Mouse (Mus musculus) forebrain, embryonic 10.5 days (tissue): ENCODE measurements around the gene Limk2. TPM values are rescaled to one million over a fixed set of nuclear protein-coding genes. Genes with fewer than 3 reads are reported as not detected.
A peak's percentile ranks its signal among the peaks of the same experiment; 100 is the strongest.

ENCODE experiments used
- DNase-seq: peaks from one replicate; pipeline ENCODE4 v3.0.0-alpha.2; 2017; ENCODE audit warnings: low spot score; ENCODE audit errors: extremely low spot score
- H3K27ac ChIP-seq: fragments of 300-500 bp; sonication (generic); 2 replicates; pipeline ENCODE4 v1.5.1; 2016; ENCODE audit warnings: mild to moderate bottlenecking
- H3K27me3 ChIP-seq: fragments of 300-500 bp; sonication (generic); 2 replicates; pipeline ENCODE4 v1.6.1; 2016; ENCODE audit warnings: mild to moderate bottlenecking; ENCODE audit not compliant: poor library complexity, severe bottlenecking
- H3K36me3 ChIP-seq: fragments of 300-500 bp; sonication (generic); replicated peaks from 2 replicates; pipeline ENCODE4 v1.6.1; 2016; ENCODE audit warnings: mild to moderate bottlenecking, moderate library complexity
- H3K4me1 ChIP-seq: fragments of 300-500 bp; sonication (generic); 2 replicates; pipeline ENCODE4 v1.6.1; 2016
- H3K4me3 ChIP-seq: fragments of 300-500 bp; sonication (generic); 2 replicates; pipeline ENCODE4 v1.5.1; 2016; ENCODE audit warnings: mild to moderate bottlenecking, moderate library complexity
- H3K9me3 ChIP-seq: fragments of 300-500 bp; sonication (generic); 2 replicates; pipeline ENCODE4 v1.6.1; 2016; ENCODE audit warnings: mild to moderate bottlenecking, moderate library complexity
- WGBS: fragments of 180-500 bp; shearing (Covaris S2); methylation state at CpG from one replicate; pipeline ENCODE4 v1.1.7; 2016; 5-methylcytosine and 5-hydroxymethylcytosine counted together
- polyA plus RNA-seq: library from polyadenylated mRNA; unstranded; fragments of >200 nt; fragmentation: Nextera tagmentation; extraction: Ambion mirVana; gene quantifications from 2 replicates; pipeline ENCODE4 v1.2.1, GENCODE M21; 2016

The Limk2 gene
- polyA plus RNA-seq, 1 experiment from 2014 or later: 43.1 TPM

DNA sequence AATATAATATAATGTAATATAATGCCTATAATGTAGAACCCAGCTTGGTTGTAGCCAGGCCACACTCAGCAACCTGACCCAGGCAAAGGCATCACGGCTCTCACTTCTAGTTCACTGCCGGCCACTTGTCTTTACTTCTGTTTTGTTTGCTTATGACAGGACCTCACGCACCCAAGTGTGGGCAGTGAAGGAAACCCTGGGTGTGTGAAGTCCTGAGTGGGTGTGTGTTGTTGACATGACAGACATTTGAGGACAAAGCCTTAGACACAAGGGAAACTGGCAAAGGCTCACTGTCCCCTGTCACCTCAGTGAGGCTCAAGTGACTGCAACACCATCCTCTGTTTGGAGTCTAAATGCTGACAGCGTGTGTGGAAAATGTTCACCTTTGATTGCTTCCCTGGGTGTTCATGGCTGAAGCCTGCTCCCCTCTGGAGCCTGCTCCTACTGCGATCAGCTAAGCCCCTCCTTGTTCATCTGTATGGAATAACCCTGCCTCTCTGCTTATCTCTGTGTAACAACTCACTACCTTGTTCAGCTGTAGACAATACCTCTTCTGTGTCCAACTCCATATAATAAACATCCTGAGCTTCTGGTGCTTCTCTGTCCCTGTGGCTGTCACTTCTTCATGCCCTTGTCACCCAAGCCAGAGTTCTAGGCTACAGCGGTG lies 27.7 kb downstream of the Limk2 start:
- peaks cover 39% of the 10 kb centered on the region for H3K36me3 ChIP-seq
- no peaks in the 10 kb centered on the region for H3K27me3 ChIP-seq
- no peak overlapping the region for H3K4me3 ChIP-seq
- no peak for DNase-seq
- H3K9me3 ChIP-seq: peaks cover 7% of the 10 kb centered on the region; the same call in 1 of the 2 replicates
- WGBS: 91% methylated on average over 6 of the region's 6 CpGs
- H3K27ac ChIP-seq: no peak overlapping the region
- peaks cover 7% of the 10 kb centered on the region for H3K4me1 ChIP-seq

DNA sequence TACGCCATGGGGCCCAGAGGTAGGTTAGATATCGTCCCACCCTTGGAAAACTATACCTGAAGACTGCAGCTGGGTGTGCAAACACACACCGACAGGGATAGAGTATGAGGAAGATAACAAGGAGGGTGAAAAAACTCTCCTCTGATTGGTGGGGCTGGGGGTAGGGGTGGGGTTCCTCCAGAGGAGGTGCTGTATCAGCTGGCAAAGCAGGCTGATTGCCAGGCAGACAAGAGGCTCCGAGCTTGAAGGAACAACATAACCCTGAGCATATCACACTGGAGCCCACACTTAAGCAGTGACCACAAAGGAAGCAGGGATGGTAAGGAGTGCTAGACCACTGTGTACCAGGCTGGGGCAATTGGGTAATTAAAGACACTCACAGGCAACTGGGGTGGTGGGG lies 29.6 kb downstream of the Limk2 start:
- no peak overlapping the region for H3K4me3 ChIP-seq
- 92% methylated on average over 4 of the region's 4 CpGs for WGBS
- peaks cover 29% of the 10 kb centered on the region for H3K36me3 ChIP-seq

DNA sequence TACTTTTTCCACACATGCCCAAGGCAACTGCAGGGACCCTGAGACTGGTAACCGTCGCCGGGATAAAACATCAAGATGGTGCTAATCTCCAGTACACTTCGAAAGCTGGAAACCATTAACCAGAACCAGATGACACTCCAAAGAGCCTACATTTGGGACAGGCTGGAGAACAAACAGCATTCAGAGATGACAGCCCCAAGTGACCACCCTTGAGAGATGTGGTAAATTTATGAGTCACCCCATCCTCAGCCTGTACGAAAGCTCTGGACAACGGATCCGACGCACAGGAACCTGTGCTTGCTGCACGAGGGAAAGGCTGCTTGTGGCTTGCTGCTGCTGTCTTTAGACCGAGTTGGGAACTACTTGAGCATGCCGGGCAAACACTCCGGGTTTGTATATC lies 34.2 kb downstream of the Limk2 start:
- peak overlapping the region; percentile 81 for H3K27ac ChIP-seq
- no peak for DNase-seq
- H3K9me3 ChIP-seq: no peaks in the 10 kb centered on the region; the same call in 1 of the 2 replicates
- H3K27me3 ChIP-seq: no peaks in the 10 kb centered on the region
- H3K36me3 ChIP-seq: no peaks in the 10 kb centered on the region
- 70% methylated on average over 12 of the region's 12 CpGs for WGBS
- H3K4me1 ChIP-seq: peaks cover 56% of the 10 kb centered on the region
- peak overlapping the region; percentile 21; the same call in 1 of the 2 replicates for H3K4me3 ChIP-seq

More for the DNA sequence above, 29.6 kb downstream of the Limk2 start:
- Histone ChIP-seq H3K9me3 (peaks cover 7% of the 10 kb centered on the region; the same call in 1 of the 2 replicates), H3K4me1 (peaks cover 24% of the 10 kb centered on the region), H3K27ac (no peak overlapping the region), H3K27me3 (no peaks in the 10 kb centered on the region)
- no peak for DNase-seq

DNA sequence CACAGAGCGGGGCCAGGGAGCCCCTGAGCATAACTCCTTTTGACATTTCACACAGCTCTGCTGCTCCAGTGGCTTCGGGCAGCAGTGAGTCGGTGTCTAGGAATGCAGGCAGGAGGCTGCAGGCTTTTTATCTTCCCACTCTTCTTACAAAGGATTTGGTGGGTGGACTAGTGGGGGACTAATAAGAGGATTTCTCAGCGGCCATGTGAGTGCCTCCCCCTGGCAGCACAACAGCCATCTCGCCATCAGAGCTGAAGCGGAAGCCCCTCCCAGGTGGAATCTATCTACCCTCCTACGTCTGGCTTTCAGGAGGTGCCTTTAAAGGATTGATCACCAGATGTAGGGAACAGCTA lies 34.7 kb downstream of the Limk2 start:
- Histone ChIP-seq H3K36me3 (peaks cover under 1% of the 10 kb centered on the region; the same call in 1 of the 2 replicates), H3K4me1 (peaks cover 60% of the 10 kb centered on the region)
- 11% methylated on average over 7 of the region's 7 CpGs for WGBS

GRCm38 (mm10) chr11:3373591-3374292 lies 35.2 kb downstream of the Limk2 start:
- H3K36me3 ChIP-seq: peaks cover 4% of the 10 kb centered on the region; the same call in 1 of the 2 replicates
- peaks cover 64% of the 10 kb centered on the region for H3K4me1 ChIP-seq
- peak; percentile 50 for DNase-seq
- no peaks in the 10 kb centered on the region for H3K27me3 ChIP-seq
- 41% methylated on average over 7 of the region's 7 CpGs for WGBS
- peak overlapping the region; percentile 21 for H3K4me3 ChIP-seq
- H3K27ac ChIP-seq: peak overlapping the region; percentile 81
- H3K9me3 ChIP-seq: no peaks in the 10 kb centered on the region; the same call in 1 of the 2 replicates

More for the DNA sequence above, 34.7 kb downstream of the Limk2 start:
- Histone ChIP-seq H3K4me3 (peak overlapping the region; percentile 21), H3K9me3 (no peaks in the 10 kb centered on the region; the same call in 1 of the 2 replicates), H3K27ac (peak overlapping the region; percentile 81), H3K27me3 (no peaks in the 10 kb centered on the region)
- DNase-seq: no peak

- Histone ChIP-seq H3K4me3 (peak overlapping the region; percentile 57), H3K4me1 (peaks cover 64% of the 10 kb centered on the region), H3K27me3 (no peaks in the 10 kb centered on the region), H3K9me3 (no peaks in the 10 kb centered on the region; the same call in 1 of the 2 replicates), H3K36me3 (peaks cover 4% of the 10 kb centered on the region; the same call in 1 of the 2 replicates), H3K27ac (peak overlapping the region; percentile 82)
- no peak for DNase-seq
- WGBS: 20% methylated on average over 7 of the region's 7 CpGs
Measured at GRCm38 (mm10) chr11:3371599-3372295, 37.2 kb downstream of the Limk2 start.

- Histone ChIP-seq H3K36me3 (peaks cover 4% of the 10 kb centered on the region; the same call in 1 of the 2 replicates), H3K4me3 (peak overlapping the region; percentile 57), H3K27me3 (no peaks in the 10 kb centered on the region), H3K27ac (peak overlapping the region; percentile 82), H3K4me1 (peaks cover 64% of the 10 kb centered on the region), H3K9me3 (no peaks in the 10 kb centered on the region; the same call in 1 of the 2 replicates)
- WGBS: 6% methylated on average over 27 of the region's 27 CpGs
- DNase-seq: peak; percentile 87
Measured at GRCm38 (mm10) chr11:3370928-3371598, 37.9 kb downstream of the Limk2 start.

DNA sequence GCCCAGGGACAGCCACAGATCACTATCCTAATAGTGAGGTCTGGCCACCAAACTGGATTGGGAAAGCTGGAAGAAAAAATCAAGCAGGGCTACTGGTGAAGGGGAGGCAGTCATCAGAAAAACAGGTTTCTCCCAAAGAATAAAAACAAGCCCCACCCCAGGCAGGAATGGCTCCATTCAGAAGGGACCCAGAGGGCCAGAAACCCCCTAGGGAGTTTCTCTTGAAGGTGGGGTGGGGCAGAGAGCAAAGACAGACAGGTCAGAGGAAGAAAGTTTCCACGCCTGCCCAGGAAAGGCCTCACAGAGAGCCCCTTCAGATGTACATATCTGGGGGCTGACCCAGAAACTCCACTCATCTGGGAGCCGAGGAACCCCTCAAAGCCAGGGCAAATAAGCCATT lies 38.8 kb downstream of the Limk2 start:
- Histone ChIP-seq H3K27ac (peak overlapping the region; percentile 82; the same call in 1 of the 2 replicates), H3K36me3 (peaks cover 4% of the 10 kb centered on the region; the same call in 1 of the 2 replicates), H3K4me3 (peak overlapping the region; percentile 57), H3K4me1 (peaks cover 55% of the 10 kb centered on the region), H3K27me3 (no peaks in the 10 kb centered on the region), H3K9me3 (no peaks in the 10 kb centered on the region; the same call in 1 of the 2 replicates)
- DNase-seq: no peak
- WGBS: 82% methylated on average over 2 of the region's 2 CpGs

DNA sequence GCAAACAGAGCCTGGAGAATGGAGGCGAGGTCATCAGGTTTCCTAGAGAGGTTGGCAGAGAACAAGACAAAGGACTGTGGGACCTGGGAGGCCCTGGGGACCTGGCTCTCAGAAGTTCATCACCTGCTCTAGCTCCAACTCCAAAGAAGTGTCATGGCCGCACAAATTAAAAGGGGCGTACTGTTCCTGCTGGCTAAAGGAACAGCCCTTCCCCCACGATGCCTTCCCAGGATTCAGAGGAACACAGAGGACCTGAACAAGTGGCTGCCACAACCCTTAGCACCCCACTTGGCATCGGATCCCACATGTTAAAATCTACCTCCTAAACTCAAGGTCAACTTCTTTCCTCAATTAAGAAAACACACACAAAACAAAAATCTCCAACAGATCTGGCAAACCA lies 39.5 kb downstream of the Limk2 start:
- DNase-seq: no peak
- Histone ChIP-seq H3K27ac (peak overlapping the region; percentile 48; the same call in 1 of the 2 replicates), H3K4me3 (no peak overlapping the region; the same call in 1 of the 2 replicates), H3K36me3 (peaks cover 4% of the 10 kb centered on the region; the same call in 1 of the 2 replicates), H3K9me3 (no peaks in the 10 kb centered on the region; the same call in 1 of the 2 replicates), H3K27me3 (no peaks in the 10 kb centered on the region), H3K4me1 (peaks cover 48% of the 10 kb centered on the region)
- WGBS: 81% methylated on average over 5 of the region's 5 CpGs

GRCm38 (mm10) chr11:3368983-3369382 lies 40.0 kb downstream of the Limk2 start:
- 72% methylated on average over 7 of the region's 7 CpGs for WGBS
- no peak for DNase-seq
- Histone ChIP-seq H3K36me3 (peaks cover 6% of the 10 kb centered on the region; the same call in 1 of the 2 replicates), H3K9me3 (no peaks in the 10 kb centered on the region; the same call in 1 of the 2 replicates), H3K4me1 (peaks cover 43% of the 10 kb centered on the region), H3K27me3 (no peaks in the 10 kb centered on the region), H3K4me3 (no peak overlapping the region; the same call in 1 of the 2 replicates), H3K27ac (peak overlapping the region; percentile 48; the same call in 1 of the 2 replicates)

DNA sequence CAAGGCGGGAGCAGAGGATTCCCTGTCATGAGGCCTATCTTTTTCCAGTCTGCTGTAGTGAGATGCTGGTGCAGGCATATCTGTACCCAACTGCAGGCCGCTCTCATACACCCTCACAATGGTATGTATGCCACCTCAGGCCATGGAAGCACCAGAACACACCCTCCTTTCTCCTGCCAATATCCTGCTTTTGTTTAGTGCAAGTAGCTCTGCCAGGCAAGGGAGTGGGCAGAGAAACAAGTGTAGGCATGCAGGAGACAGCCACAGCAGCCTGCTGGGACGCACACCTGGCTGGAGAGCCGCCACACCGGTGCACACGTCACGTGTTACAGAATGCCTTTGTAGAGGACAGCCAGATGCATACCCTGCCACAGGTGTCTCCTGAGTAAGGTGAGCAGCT lies 42.6 kb downstream of the Limk2 start:
- H3K4me1 ChIP-seq: peaks cover 26% of the 10 kb centered on the region
- H3K36me3 ChIP-seq: peaks cover 18% of the 10 kb centered on the region
- WGBS: 89% methylated on average over 7 of the region's 7 CpGs
- no peak for DNase-seq
- H3K27ac ChIP-seq: no peak overlapping the region
- no peaks in the 10 kb centered on the region for H3K27me3 ChIP-seq
- H3K9me3 ChIP-seq: peaks cover 9% of the 10 kb centered on the region; the same call in 1 of the 2 replicates
- no peak overlapping the region for H3K4me3 ChIP-seq

GRCm38 (mm10) chr11:3362854-3363253 lies 46.1 kb downstream of the Limk2 start:
- no peaks in the 10 kb centered on the region for H3K4me1 ChIP-seq
- peaks cover 44% of the 10 kb centered on the region for H3K36me3 ChIP-seq
- WGBS: 89% methylated on average over 3 of the region's 3 CpGs
- peaks cover 9% of the 10 kb centered on the region; the same call in 1 of the 2 replicates for H3K9me3 ChIP-seq
- no peak for DNase-seq
- no peak overlapping the region for H3K4me3 ChIP-seq
- H3K27me3 ChIP-seq: no peaks in the 10 kb centered on the region
- H3K27ac ChIP-seq: no peak overlapping the region
